Mouse (Mus musculus): Measurements from ENCODE around the gene Spsb4. TPM values are rescaled to one million over a fixed set of nuclear protein-coding genes. Genes with fewer than 3 reads are reported as not detected.

Spsb4 gene
- polyA plus RNA-seq, 1 experiment from 2014 or later: 81.1 TPM

- Histone ChIP-seq H3K9ac (no peak overlapping the region), H3K9me3 (no peaks in the 10 kb centered on the region), H3K4me2 (no peak overlapping the region), H3K27me3 (no peaks in the 10 kb centered on the region), H3K4me3 (replicated peaks) (no peak overlapping the region), H3K27ac (no peak overlapping the region), H3K4me1 (no peaks in the 10 kb centered on the region), H3K36me3 (replicated peaks) (no peaks in the 10 kb centered on the region)
- 79% methylated on average over 12 of the region's 12 CpGs for WGBS
- no peak for ATAC-seq (ENCODE audit: low FRiP score)
Observed at GRCm38 (mm10) chr9:97027361-97027760, 8.7 kb upstream of the Spsb4 start.

- no peaks in the 10 kb centered on the region for H3K9me3 ChIP-seq
- ATAC-seq (ENCODE audit: low FRiP score): no peak
- no peaks in the 10 kb centered on the region for H3K36me3 ChIP-seq (replicated peaks)
- no peaks in the 10 kb centered on the region for H3K27me3 ChIP-seq
- H3K4me1 ChIP-seq: no peaks in the 10 kb centered on the region
- no peak overlapping the region for H3K9ac ChIP-seq
- H3K4me3 ChIP-seq (replicated peaks): no peak overlapping the region
- WGBS: 85% methylated on average over 4 of the region's 4 CpGs
- H3K4me2 ChIP-seq: no peak overlapping the region
- no peak overlapping the region for H3K27ac ChIP-seq
Observed at GRCm38 (mm10) chr9:97026006-97026405, 7.4 kb upstream of the Spsb4 start.

- H3K9me3 ChIP-seq: no peaks in the 10 kb centered on the region
- H3K27ac ChIP-seq: no peak overlapping the region
- H3K4me2 ChIP-seq: no peak overlapping the region
- H3K4me3 ChIP-seq (replicated peaks): no peak overlapping the region
- no peaks in the 10 kb centered on the region for H3K27me3 ChIP-seq
- 70% methylated on average over 7 of the region's 7 CpGs for WGBS
- H3K36me3 ChIP-seq (replicated peaks): no peaks in the 10 kb centered on the region
- H3K4me1 ChIP-seq: peaks cover 5% of the 10 kb centered on the region
- ATAC-seq (ENCODE audit: low FRiP score): no peak
- H3K9ac ChIP-seq: no peak overlapping the region
Observed at GRCm38 (mm10) chr9:97024451-97024850, 5.8 kb upstream of the Spsb4 start.

- H3K4me2 ChIP-seq: no peak overlapping the region
- H3K9me3 ChIP-seq: no peaks in the 10 kb centered on the region
- ATAC-seq (ENCODE audit: low FRiP score): no peak
- no peaks in the 10 kb centered on the region for H3K36me3 ChIP-seq (replicated peaks)
- no peak overlapping the region for H3K4me3 ChIP-seq (replicated peaks)
- peaks cover 11% of the 10 kb centered on the region for H3K4me1 ChIP-seq
- H3K27ac ChIP-seq: no peak overlapping the region
- H3K9ac ChIP-seq: no peak overlapping the region
- H3K27me3 ChIP-seq: no peaks in the 10 kb centered on the region
- WGBS: 94% methylated on average over 4 of the region's 4 CpGs
Observed at GRCm38 (mm10) chr9:97022948-97023347, 4.3 kb upstream of the Spsb4 start.

GRCm38 (mm10) chr9:97022371-97022770 is 3.7 kb upstream of the Spsb4 start:
- Histone ChIP-seq H3K27me3 (no peaks in the 10 kb centered on the region), H3K27ac (no peak overlapping the region), H3K4me1 (peaks cover 11% of the 10 kb centered on the region), H3K4me3 (replicated peaks) (no peak overlapping the region), H3K36me3 (replicated peaks) (no peaks in the 10 kb centered on the region), H3K9me3 (no peaks in the 10 kb centered on the region), H3K9ac (no peak overlapping the region), H3K4me2 (no peak overlapping the region)
- WGBS: 84% methylated on average over 5 of the region's 5 CpGs
- no peak for ATAC-seq (ENCODE audit: low FRiP score)

- H3K27ac ChIP-seq: no peak overlapping the region
- WGBS: 86% methylated on average over 8 of the region's 8 CpGs
- no peak for ATAC-seq (ENCODE audit: low FRiP score)
Observed at GRCm38 (mm10) chr9:97020152-97020551, 1.5 kb upstream of the Spsb4 start.

GRCm38 (mm10) chr9:97019686-97020085 is 1.0 kb upstream of the Spsb4 start:
- WGBS: 69% methylated on average over 2 of the region's 2 CpGs
- H3K36me3 ChIP-seq (replicated peaks): no peaks in the 10 kb centered on the region
- no peaks in the 10 kb centered on the region for H3K27me3 ChIP-seq
- no peak overlapping the region for H3K9ac ChIP-seq
- no peak overlapping the region for H3K4me3 ChIP-seq (replicated peaks)
- H3K9me3 ChIP-seq: no peaks in the 10 kb centered on the region
- H3K4me1 ChIP-seq: peaks cover 35% of the 10 kb centered on the region
- peak overlapping the region; percentile 73 for H3K4me2 ChIP-seq
- no peak for ATAC-seq (ENCODE audit: low FRiP score)
- peak overlapping the region; percentile 99 for H3K27ac ChIP-seq

More at GRCm38 (mm10) chr9:97020152-97020551, 1.5 kb upstream of the Spsb4 start:
- Histone ChIP-seq H3K36me3 (replicated peaks) (no peaks in the 10 kb centered on the region), H3K4me3 (replicated peaks) (no peak overlapping the region), H3K9me3 (no peaks in the 10 kb centered on the region), H3K4me2 (no peak overlapping the region), H3K9ac (no peak overlapping the region), H3K4me1 (peaks cover 31% of the 10 kb centered on the region), H3K27me3 (no peaks in the 10 kb centered on the region)

GRCm38 (mm10) chr9:97019231-97019630 is 588 bp upstream of the Spsb4 start:
- Histone ChIP-seq H3K27ac (peak overlapping the region; percentile 99), H3K9ac (peak overlapping the region; percentile 91), H3K9me3 (no peaks in the 10 kb centered on the region), H3K4me3 (replicated peaks) (peak overlapping the region; percentile 72), H3K4me1 (peaks cover 40% of the 10 kb centered on the region), H3K4me2 (peak overlapping the region; percentile 73), H3K27me3 (no peaks in the 10 kb centered on the region), H3K36me3 (replicated peaks) (no peaks in the 10 kb centered on the region)
- WGBS: under 1% methylated on average over 11 of the region's 11 CpGs
- peak; percentile 47 for ATAC-seq (ENCODE audit: low FRiP score)

- H3K27me3 ChIP-seq: no peaks in the 10 kb centered on the region
- no peaks in the 10 kb centered on the region for H3K9me3 ChIP-seq
- no peaks in the 10 kb centered on the region for H3K36me3 ChIP-seq (replicated peaks)
- H3K4me1 ChIP-seq: peaks cover 52% of the 10 kb centered on the region
- peak overlapping the region; percentile 72 for H3K4me3 ChIP-seq (replicated peaks)
- peak; percentile 53 for ATAC-seq (ENCODE audit: low FRiP score)
- peak overlapping the region; percentile 99 for H3K27ac ChIP-seq
- H3K4me2 ChIP-seq: peak overlapping the region; percentile 73
- under 1% methylated on average over 60 of the region's 62 CpGs for WGBS
- peak overlapping the region; percentile 91 for H3K9ac ChIP-seq
Observed at GRCm38 (mm10) chr9:97017811-97018641, 617 bp downstream of the Spsb4 start.

- under 1% methylated on average over 34 of the region's 34 CpGs for WGBS
- H3K4me2 ChIP-seq: peak overlapping the region; percentile 73
Observed at GRCm38 (mm10) chr9:97017121-97017810, 1.4 kb downstream of the Spsb4 start.

GRCm38 (mm10) chr9:97015751-97016150 is 2.9 kb downstream of the Spsb4 start:
- H3K4me1 ChIP-seq: peaks cover 73% of the 10 kb centered on the region
- H3K27me3 ChIP-seq: no peaks in the 10 kb centered on the region
- H3K4me2 ChIP-seq: peak overlapping the region; percentile 73
- peak overlapping the region; percentile 72 for H3K4me3 ChIP-seq (replicated peaks)
- 6% methylated on average over 6 of the region's 6 CpGs for WGBS
- no peak for ATAC-seq (ENCODE audit: low FRiP score)
- H3K9me3 ChIP-seq: no peaks in the 10 kb centered on the region
- H3K27ac ChIP-seq: peak overlapping the region; percentile 79
- no peak overlapping the region for H3K9ac ChIP-seq
- H3K36me3 ChIP-seq (replicated peaks): no peaks in the 10 kb centered on the region

More at GRCm38 (mm10) chr9:97017121-97017810, 1.4 kb downstream of the Spsb4 start:
- Histone ChIP-seq H3K9me3 (no peaks in the 10 kb centered on the region), H3K9ac (peak overlapping the region; percentile 91), H3K36me3 (replicated peaks) (no peaks in the 10 kb centered on the region), H3K4me1 (peaks cover 59% of the 10 kb centered on the region), H3K4me3 (replicated peaks) (peak overlapping the region; percentile 72), H3K27me3 (no peaks in the 10 kb centered on the region), H3K27ac (peak overlapping the region; percentile 99)
- no peak for ATAC-seq (ENCODE audit: low FRiP score)

- Histone ChIP-seq H3K27me3 (no peaks in the 10 kb centered on the region), H3K9me3 (0 out of 2 replicates have a peak, but pooled peaks cover 6% of the 10 kb centered on the region), H3K9ac (no peak overlapping the region), H3K4me2 (peak overlapping the region; percentile 37; the same call in 1 of the 2 replicates), H3K27ac (peak overlapping the region; percentile 89), H3K4me1 (peaks cover 71% of the 10 kb centered on the region), H3K4me3 (replicated peaks) (no peak overlapping the region), H3K36me3 (replicated peaks) (peaks cover 9% of the 10 kb centered on the region)
- 66% methylated on average over 9 of the region's 9 CpGs for WGBS
- no peak for ATAC-seq (ENCODE audit: low FRiP score)
Observed at GRCm38 (mm10) chr9:97013698-97014097, 4.9 kb downstream of the Spsb4 start.

Data from forebrain, embryonic 12.5 days (tissue).